Mouse (Mus musculus) spleen, postnatal 10 days (tissue): ENCODE results near the gene Olfr697.
"Not testable (repeated sequence)": the region's sequence is repeated elsewhere in the genome, so short reads cannot be mapped to it uniquely, and the experiment has no call there.

ENCODE experiments used
- DNase-seq, 2 experiments: peaks; one replicate each; pipeline ENCODE4 v3.0.0; 2021 to 2022; ENCODE audit warnings: low spot score in 2 of 2

Gene Olfr697

GRCm38 (mm10) chr7:106742343-106742742 lies at the start of gene Olfr697:
Gene Olfr697 (minus strand): TSS chr7:106742443.
- no peak for DNase-seq

- DNase-seq = no peak
These were observed 46.1 kb upstream of the Olfr697 start for GRCm38 (mm10) chr7:106788330-106788729.

- not testable (repeated sequence) for DNase-seq
These were observed 18.8 kb upstream of the Olfr697 start for GRCm38 (mm10) chr7:106761008-106761407.

GRCm38 (mm10) chr7:106758800-106759199 lies 16.6 kb upstream of the Olfr697 start:
- DNase-seq = no peak

GRCm38 (mm10) chr7:106755297-106755696 lies 13.1 kb upstream of the Olfr697 start, which contains the start of gene Olfr698:
Gene Olfr698 (minus strand): TSS chr7:106755397.
- DNase-seq = no peak

GRCm38 (mm10) chr7:106745811-106746210 lies 3.6 kb upstream of the Olfr697 start:
- DNase-seq = no peak

GRCm38 (mm10) chr7:106737028-106737427 lies 5.2 kb downstream of the Olfr697 start:
- DNase-seq = no peak

GRCm38 (mm10) chr7:106733717-106734116 lies 8.5 kb downstream of the Olfr697 start:
- no peak for DNase-seq

GRCm38 (mm10) chr7:106725654-106726053 lies 16.6 kb downstream of the Olfr697 start:
- DNase-seq = not testable (repeated sequence)

- DNase-seq = no peak
These were observed 25.9 kb downstream of the Olfr697 start, which contains the start of gene Olfr695 for GRCm38 (mm10) chr7:106716296-106716695. Gene Olfr695 (minus strand): TSS chr7:106716396.

GRCm38 (mm10) chr7:106711463-106711862 lies 30.8 kb downstream of the Olfr697 start:
- no peak for DNase-seq

- DNase-seq = not testable (repeated sequence)
These were observed 34.5 kb downstream of the Olfr697 start for GRCm38 (mm10) chr7:106707705-106708104.

- no peak for DNase-seq
These were observed 45.4 kb downstream of the Olfr697 start for GRCm38 (mm10) chr7:106696891-106697290.

GRCm38 (mm10) chr7:106692976-106693375 lies 49.3 kb downstream of the Olfr697 start:
- no peak for DNase-seq

GRCm38 (mm10) chr7:106691714-106692113 lies 50.5 kb downstream of the Olfr697 start, which contains the start of gene Olfr694:
Gene Olfr694 (minus strand): TSS chr7:106691814.
- no peak for DNase-seq
